In the genomic region with DNA sequence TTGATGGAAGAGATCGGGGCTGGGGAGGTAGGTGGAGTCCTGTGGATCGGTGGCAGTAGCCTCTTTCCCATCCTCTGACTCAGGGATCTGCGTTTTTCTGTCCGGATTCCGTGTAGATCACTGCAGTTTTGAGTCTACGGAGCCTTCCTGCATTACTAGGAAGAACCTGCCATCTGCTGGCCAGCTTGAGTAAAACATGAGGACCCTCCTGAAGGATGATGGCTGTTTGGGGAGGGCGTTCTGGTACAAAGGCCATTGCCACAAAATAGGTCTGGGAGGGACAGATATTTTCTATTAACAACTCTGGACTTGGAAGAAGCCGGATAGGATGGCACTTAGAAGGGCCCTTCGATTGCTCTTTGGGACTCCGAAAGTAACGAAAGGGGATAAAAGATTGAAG, we compare ENCODE assay signal across 8 mouse cellular contexts. TPM values are rescaled to one million over a fixed set of nuclear protein-coding genes. Genes with fewer than 3 reads are reported as not detected.
A peak's percentile ranks its signal among the peaks of the same experiment; 100 is the strongest.
DNase-seq lines count a peak whose midpoint lies in the region; ATAC-seq and TF ChIP-seq lines count a peak whose summit lies in the region.

No protein-coding gene starts in this region.

- peak overlapping the region; percentile 90 for H3K27ac ChIP-seq in cerebellum, adult 2 months (ENCODE audit: insufficient read depth, low read length)
- H3K27ac ChIP-seq in lung, embryonic 15.5 days = no peak overlapping the region
- H3K27ac ChIP-seq in olfactory bulb, adult 2 months (ENCODE audit: insufficient read depth, low read depth, low read length) = 0 out of 2 replicates have a peak overlapping the region, but pooled peaks have one; percentile 9

- H3K9ac ChIP-seq in lung, embryonic 15.5 days = peak overlapping the region; percentile 33; the same call in 1 of the 2 replicates

- no peaks in the 10 kb centered on the region for H3K9me3 ChIP-seq in lung, embryonic 15.5 days

- peak; percentile 86 for TF ChIP-seq CTCF in cerebellum, adult 2 months (IDR thresholded peaks at IDR 0.05; ENCODE audit: borderline replicate concordance, insufficient read depth, low read depth, low read length)
- TF ChIP-seq CTCF in olfactory bulb, adult 2 months (IDR thresholded peaks at IDR 0.05; ENCODE audit: insufficient read depth, low read depth, low read length) = peak; percentile 27; the same call in 1 of the 2 replicates

- H3K4me2 ChIP-seq in lung, embryonic 15.5 days = peak overlapping the region; percentile 76

- H3K36me3 ChIP-seq in lung, embryonic 15.5 days = no peaks in the 10 kb centered on the region

- WGBS in cerebellum, adult 2 months = 2% methylated on average over 11 of the region's 11 CpGs
- WGBS in lung, embryonic 15.5 days = 4% methylated on average over 11 of the region's 11 CpGs
- under 1% methylated on average over 11 of the region's 11 CpGs for WGBS in olfactory bulb, adult 2 months

- no peak for TF ChIP-seq POLR2A in cerebellum, adult 2 months (IDR thresholded peaks at IDR 0.05; ENCODE audit: borderline replicate concordance, insufficient read depth, low read length)
- no peak for TF ChIP-seq POLR2A in olfactory bulb, adult 2 months (IDR thresholded peaks at IDR 0.05; ENCODE audit: insufficient read depth, low read depth, low read length)

- peak; percentile 77 for DNase-seq in MEL-GATA-1-ER (ENCODE audit: extremely low read depth, low read depth)
- peak; percentile 92 to 94 for DNase-seq in cerebellum, adult 2 months
- peak; percentile 89 for DNase-seq in forelimb bud, embryonic 11.5 days (ENCODE audit: low read depth, low spot score)
- peak; percentile 77 to 87 for DNase-seq in layer of hippocampus, adult 8-10 months (ENCODE audit: low spot score in 2 of 2)
- DNase-seq in thymus, adult 18-20 months = peak; percentile 46 to 64

- H3K27me3 ChIP-seq in cerebellum, adult 2 months (ENCODE audit: control insufficient read depth, insufficient read depth, low read length) = no peaks in the 10 kb centered on the region
- H3K27me3 ChIP-seq in lung, embryonic 15.5 days = no peaks in the 10 kb centered on the region

- ATAC-seq in hematopoietic stem cell, adult 5-6 weeks (replicated peaks in 1 of 2; ENCODE audit: insufficient read depth in 1 of 2, low FRiP score in 2 of 2, low TSS enrichment in 1 of 2, low read depth in 1 of 2, poor library complexity in 2 of 2, severe bottlenecking in 2 of 2) = peak; percentile 81; a peak in 3 of 4 replicates
- ATAC-seq in lung, embryonic 15.5 days (ENCODE audit: borderline replicate concordance, extremely low read depth, low FRiP score, low TSS enrichment) = peak; percentile 62; the same call in 1 of the 2 replicates

- peaks cover 20% of the 10 kb centered on the region; the same call in 1 of the 2 replicates for H3K4me1 ChIP-seq in cerebellum, adult 2 months (ENCODE audit: control insufficient read depth, insufficient read depth, low read length)
- H3K4me1 ChIP-seq in lung, embryonic 15.5 days = peaks cover 5% of the 10 kb centered on the region
- H3K4me1 ChIP-seq in olfactory bulb, adult 2 months (ENCODE audit: control insufficient read depth, insufficient read depth, low read length) = no peaks in the 10 kb centered on the region

- H3K4me3 ChIP-seq in cerebellum, adult 2 months (replicated peaks; ENCODE audit: insufficient read depth, low read depth, low read length) = peak overlapping the region; percentile 88
- peak overlapping the region; percentile 42 for H3K4me3 ChIP-seq in lung, embryonic 15.5 days
- H3K4me3 ChIP-seq in olfactory bulb, adult 2 months (ENCODE audit: insufficient read depth, low read depth, low read length) = peak overlapping the region; percentile 52; the same call in 1 of the 2 replicates

RNA-seq across cellular contexts. Expression of a gene that starts 4.6 kb away (rescaled TPM):
- 7.4 and 7.5 TPM in 2 replicates for polyA plus RNA-seq in cerebellum, adult 2 months (2012; rRNA removed)
- total RNA-seq in hematopoietic stem cell, adult 5-6 weeks (2017) = not detected in 2 replicates
- under 1 TPM; 0.31 to 0.59 (median 0.34) TPM for total RNA-seq in layer of hippocampus, adult 8-10 months (2022)
- 0.20 and 0.24 TPM in 2 replicates for polyA plus RNA-seq in lung, embryonic 15.5 days (2015; fragmentation: Nextera tagmentation; extraction: Ambion mirVana)
- not detected in 2 replicates for polyA plus RNA-seq in olfactory bulb, adult 2 months (2012; ENCODE audit: insufficient read depth, insufficient read length, low replicate concordance, missing spikeins)

RNA-seq across cellular contexts. Expression of a gene that starts 38.7 kb away (rescaled TPM):
- 69.5 and 72.6 TPM in 2 replicates for polyA plus RNA-seq in cerebellum, adult 2 months (2012; rRNA removed)
- total RNA-seq in hematopoietic stem cell, adult 5-6 weeks (2017) = 90.2 and 95.2 TPM in 2 replicates
- 10 to 100 TPM; 79.2 to 87.2 (median 80.7) TPM for total RNA-seq in layer of hippocampus, adult 8-10 months (2022)
- 53.1 and 55.6 TPM in 2 replicates for polyA plus RNA-seq in lung, embryonic 15.5 days (2015; fragmentation: Nextera tagmentation; extraction: Ambion mirVana)
- 163 TPM in 1 of 2 replicates, not detected in the other for polyA plus RNA-seq in olfactory bulb, adult 2 months (2012; ENCODE audit: insufficient read depth, insufficient read length, low replicate concordance, missing spikeins)
